Mouse (Mus musculus) heart, postnatal 36 days (tissue): ENCODE results near the gene Cnih1. TPM values are rescaled to one million over a fixed set of nuclear protein-coding genes. Genes with fewer than 3 reads are reported as not detected.
"Not testable (repeated sequence)": the region's sequence is repeated elsewhere in the genome, so short reads cannot be mapped to it uniquely, and the experiment has no call there.

Source experiments
- DNase-seq, 2 experiments: peaks; one replicate each; pipeline ENCODE4 v3.0.0; 2021 to 2022
- intact Hi-C: fragments of 180-260 bp; cut with DNase I; formaldehyde crosslinking; loops from one replicate; pipeline ENCODE4 v1.15.1; 2025
- total RNA-seq, 2 experiments: library from RNA; stranded (reverse); gene quantifications; 2 replicates each; pipeline ENCODE4 v1.2.3; 2021

Gene Cnih1
- total RNA-seq, 2 experiments from 2014 or later, result 51.1 to 51.7 TPM

DNA sequence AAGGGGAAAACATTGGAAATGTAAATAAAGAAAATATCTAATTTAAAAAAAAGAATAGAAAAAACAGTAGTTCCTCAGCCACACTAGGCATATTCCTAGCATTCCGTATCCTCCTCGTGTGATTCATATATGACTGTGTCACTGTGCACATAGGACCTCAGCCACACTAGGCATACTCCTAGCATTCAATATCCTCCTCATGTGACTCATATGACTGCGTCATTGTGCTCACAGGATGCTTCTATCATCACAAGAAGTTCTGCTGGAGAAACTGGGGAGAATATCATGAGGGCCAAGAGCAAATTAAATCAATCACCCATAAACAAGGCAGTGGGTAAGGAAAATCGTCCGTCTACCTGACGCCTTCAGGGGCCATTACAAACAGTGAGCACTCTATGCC, 2.5 kb upstream of the Cnih1 start:
- intact Hi-C loops, result loop anchor here (2.0 kb wide), 1 partner anchor 28 kb away; no protein-coding TSS in a partner anchor
- no peak for DNase-seq

DNA sequence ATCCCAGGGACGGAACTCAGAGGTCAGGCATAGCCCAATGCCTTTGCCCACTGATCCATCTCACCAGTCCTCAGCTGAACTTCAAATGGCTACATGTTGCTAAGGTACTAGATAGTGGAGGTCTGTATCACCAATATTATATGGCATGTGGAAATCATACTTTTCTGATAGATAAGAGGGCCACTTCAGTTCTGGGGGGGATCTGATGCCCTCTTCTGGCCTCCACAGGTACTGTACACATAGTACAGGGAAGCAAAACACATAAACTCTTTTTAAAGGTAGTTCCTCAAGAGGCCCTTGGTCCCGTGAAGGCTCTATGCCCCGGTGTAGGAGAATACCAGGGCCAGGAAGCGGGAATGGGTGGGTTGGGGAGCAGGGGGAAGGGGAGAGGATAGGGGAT, 2.1 kb upstream of the Cnih1 start:
- DNase-seq, result no peak
- intact Hi-C loops, result loop anchor here (2.0 kb wide), 1 partner anchor 28 kb away; no protein-coding TSS in a partner anchor

DNA sequence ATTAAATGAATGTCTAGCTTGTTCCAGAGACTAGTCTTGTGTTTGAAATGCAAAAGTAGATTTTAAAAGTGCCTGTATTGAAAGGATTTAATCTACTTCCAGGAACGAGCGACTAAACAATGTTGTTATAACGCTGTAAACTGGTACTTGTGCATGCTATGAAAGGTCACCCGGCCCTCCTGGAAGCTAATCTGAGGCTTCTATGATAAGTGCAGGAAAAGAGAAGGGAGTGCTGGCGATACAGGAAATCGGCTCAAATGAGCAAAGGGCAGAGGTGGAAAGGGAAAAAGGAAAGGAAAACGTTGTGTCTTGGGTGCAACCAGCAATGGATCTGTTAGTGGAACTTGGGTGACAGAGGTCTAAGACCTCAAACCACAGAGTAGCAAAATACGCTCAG, 292 bp upstream of the Cnih1 start:
- DNase-seq, result no peak
- intact Hi-C loops, result no loop called here

DNA sequence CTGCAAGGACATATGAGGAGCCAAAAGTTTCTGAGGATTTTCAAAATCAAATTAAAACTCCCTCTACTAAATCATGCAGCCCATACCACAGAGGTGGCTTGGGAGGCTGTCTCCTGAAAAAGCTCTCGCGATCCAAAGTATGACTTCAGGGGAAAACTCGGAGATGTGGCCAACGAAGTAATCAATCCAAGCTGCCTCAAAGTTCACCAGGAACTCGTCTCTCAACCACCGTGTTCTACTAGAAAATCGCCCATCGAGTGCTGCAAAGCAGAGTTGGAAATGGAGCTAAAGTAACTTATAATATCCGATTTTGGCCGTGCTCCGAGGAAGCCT, 791 bp downstream of the Cnih1 start:
- intact Hi-C loops, result no loop called here

DNA sequence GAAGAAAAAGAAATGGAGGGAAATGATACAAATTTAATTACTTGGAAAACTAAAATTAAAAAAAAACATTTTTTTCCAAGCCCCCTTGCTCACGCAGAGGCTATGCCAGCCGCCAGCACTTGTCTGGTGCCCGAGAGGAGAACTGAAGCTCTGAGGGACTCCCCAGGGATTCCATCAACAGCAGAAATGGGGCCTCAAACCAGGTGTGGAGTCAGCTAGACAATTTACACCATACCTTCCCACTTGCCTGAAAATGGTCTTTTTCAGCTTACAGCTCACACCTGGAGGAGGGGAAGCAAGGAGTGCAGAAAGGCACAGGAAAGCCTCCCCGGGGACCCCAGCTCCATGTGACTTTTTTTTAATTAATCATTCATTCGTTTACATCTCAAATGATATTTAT, 3.0 kb downstream of the Cnih1 start:
- intact Hi-C loops, result no loop called here
- DNase-seq, result no peak

More for the DNA sequence above, 791 bp downstream of the Cnih1 start:
- no peak for DNase-seq

DNA sequence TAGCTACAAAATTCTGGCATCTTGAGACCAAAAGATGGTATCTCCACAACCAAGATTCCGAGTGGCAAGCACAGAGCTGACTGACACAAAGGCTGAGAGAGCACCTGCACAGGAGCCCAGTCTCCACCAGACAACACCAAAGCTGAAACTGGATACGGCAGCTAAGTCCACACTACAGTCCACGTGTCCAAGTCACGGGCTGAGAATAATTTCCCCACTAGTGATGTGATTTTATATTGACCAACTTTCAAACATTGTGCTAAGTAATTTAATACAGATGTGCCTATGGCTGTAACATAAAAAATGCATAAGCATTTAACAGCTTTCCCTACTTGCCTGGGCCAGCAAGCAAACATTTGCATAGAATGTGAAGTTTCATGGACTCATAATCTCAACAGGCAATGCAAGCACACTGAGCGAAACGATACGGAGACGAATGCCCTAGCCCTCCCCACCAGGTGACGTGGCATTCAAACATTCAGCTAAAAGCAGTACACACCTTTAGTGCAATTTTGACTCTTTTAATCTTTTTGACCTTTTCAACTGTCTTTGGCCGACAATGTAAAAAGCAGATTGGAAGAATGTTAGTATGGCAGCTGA, 4.8 kb downstream of the Cnih1 start:
- no peak for DNase-seq
- intact Hi-C loops, result no loop called here

DNA sequence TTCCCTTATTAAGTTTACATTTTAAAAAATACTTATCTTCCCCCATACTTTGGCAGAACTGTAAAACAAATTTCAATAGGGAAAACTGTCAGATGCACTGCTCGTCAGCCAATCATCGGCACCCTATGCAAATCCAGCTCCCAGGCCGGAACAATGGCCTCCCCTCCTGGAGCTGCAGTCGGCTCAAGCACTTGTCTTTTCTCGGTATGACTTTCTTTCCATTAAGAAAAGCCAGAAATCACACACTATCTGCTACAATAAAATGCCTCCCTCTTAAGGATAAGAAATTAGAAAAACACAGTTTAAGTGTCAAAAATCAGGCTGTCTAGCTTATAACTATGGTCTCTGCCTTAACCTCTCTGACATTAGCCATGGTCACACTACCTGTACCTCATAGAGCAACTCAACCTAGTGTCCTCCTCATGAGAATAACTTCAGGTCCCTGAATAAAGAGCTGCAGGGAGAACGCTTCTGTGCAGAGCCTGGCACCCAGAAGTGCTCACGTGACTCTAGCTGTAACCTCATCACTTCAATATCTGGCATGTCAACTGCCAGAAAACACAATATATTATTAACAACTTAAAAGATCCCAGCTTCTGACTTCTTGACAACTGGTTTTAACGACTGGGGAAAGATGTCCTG, 5.9 kb downstream of the Cnih1 start:
- DNase-seq, result no peak
- intact Hi-C loops, result no loop called here

DNA sequence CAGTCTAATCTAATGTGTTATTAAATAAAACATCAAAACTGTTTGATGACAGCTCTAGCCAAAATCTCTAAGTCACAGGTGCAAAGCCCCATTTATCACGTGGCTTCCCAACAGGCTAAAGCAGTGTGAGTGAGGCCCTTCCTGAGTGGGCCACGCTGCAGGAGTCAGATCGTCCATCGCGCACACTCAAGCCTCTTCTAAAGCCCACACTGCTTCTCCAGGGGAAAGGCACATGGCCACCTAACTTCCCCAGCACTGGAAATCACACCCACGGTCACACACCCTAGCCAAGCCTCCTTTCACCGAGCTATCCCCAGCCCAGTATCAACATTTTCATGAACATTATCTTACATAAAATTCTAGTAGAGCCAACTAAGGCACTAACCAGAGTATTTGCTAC, 7.1 kb downstream of the Cnih1 start:
- DNase-seq, result no peak
- intact Hi-C loops, result no loop called here

DNA sequence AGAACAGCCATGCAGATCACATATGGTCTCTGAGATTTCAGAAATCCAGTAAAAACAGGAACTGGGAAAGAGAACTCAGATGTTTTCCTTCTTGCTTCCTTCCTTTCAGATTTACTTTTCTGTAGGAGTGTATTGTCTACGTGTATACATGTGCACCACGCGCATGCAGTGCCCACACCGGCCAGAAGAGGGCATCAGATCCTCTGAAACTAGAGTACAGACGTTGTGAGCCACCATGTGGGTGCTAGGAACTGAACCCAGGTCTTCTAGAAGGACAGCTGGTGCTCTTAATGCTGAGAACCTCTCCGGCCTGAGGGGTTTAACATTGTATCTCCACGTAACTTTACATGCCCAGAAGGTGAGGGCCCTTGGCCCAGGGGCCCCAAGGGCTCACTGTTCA, 9.0 kb downstream of the Cnih1 start:
- no peak for DNase-seq
- intact Hi-C loops, result no loop called here

DNA sequence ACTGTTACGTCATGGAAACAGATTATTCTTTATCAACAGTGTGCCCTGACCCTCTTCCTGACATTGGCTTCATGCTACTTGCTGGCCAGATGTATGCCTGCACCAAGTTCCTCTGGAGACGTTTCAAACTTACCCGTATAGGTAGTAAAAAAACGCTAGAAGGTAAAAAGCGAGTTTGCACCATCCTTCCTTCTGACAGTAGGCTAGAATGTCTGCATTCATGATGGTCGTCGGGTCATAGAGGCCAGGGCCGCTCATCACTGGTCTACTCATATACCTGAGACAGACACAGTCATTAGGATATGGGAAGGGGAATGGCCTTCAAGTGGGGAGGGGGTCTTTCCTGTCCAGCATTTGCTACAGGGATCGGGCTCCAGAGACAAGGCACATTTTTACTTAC, 9.5 kb downstream of the Cnih1 start:
- no peak for DNase-seq
- intact Hi-C loops, result no loop called here

DNA sequence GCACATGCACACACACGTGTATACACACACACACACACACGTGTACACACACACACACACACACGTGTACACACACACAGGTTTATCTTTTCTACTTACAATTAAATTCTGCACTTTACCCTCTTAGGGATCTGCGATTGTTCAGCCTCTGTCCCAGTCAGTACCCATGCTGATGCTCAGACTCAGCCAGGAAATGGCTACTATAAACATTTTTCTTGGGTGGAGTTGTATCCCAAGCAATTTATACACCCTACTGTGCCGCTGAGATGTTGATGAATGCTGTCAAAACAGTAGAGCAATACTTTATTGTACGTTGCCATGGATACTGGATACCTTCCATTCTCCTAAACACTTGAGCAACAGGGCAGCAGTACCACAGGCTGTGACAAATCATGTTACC, 18.2 kb downstream of the Cnih1 start:
- intact Hi-C loops, result no loop called here
- no peak for DNase-seq

DNA sequence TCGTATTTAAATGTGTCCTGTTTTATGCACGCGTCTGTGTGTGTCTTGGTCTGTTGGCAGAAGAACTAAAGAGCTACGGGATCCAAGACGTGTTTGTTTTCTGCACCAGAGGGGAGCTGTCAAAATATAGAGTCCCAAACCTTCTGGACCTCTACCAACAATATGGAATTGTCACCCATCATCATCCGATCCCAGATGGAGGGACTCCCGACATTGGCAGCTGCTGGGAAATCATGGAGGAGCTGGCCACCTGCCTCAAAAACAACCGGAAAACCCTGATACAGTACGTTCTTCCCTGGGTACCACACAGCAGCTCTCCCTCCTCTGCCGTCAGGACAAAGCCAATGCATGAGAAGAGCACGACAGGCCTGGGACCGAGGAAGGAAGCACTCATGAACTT, 21.1 kb downstream of the Cnih1 start:
- intact Hi-C loops, result no loop called here
- DNase-seq, result no peak

DNA sequence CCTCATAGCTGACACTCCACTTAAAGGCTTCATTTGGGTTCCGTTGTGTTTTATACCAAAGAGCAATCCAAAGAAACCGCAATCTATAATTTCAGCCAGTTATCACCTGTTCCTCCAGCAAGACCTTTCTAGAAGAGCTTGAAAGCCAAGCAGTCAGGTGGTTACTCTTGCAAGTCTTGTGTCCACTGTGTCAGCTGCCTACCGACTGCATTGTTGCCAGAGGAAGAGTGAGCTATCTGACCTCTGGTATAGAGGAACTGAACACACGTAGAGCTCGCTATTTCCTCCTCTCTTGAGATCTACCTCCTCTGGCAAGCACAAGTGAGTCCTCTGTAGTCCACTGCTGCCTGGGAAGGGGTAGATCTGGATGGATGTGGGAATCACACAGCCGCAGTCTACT, 27.0 kb downstream of the Cnih1 start:
- no peak for DNase-seq
- intact Hi-C loops, result no loop called here

DNA sequence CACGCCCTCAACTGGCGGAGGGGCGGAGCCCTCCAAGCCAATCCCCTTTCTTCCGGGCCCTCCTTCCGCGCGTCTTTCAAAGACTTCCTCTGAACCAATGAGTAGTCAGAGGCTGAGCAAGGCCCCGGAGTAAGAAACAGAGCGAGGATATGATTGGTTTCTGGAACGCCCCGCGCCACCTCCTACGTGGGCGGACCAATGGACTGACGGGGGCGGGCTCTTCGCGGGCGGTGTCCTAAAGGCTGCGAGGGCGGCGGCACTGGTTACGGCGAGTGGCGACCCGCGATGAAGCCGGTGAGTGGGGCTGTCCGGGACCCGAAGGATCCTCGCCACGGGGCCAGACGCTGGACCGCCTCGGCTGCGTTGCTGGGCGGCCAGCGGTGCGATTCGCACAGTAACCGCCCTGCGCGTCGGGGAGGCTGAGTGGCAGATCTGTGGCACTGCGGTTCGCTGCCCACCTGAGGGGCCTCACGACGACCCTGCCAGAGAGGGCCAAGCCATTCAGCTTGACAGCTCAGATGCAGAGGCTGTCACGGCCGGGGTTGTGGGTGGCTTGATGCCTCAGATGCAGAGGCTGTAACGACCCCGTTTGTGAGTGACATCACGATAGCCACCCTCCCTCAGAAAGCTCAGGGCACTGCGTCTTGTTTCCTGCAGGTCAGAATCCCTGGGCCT, 27.7 kb downstream of the Cnih1 start, which contains the start of gene Cdkn3:
TSS of gene Cdkn3 (plus strand) at position 187 of the 675 bp plus-strand sequence.
- peak; percentile 90 to 91 for DNase-seq
- intact Hi-C loops, result no loop called here

DNA sequence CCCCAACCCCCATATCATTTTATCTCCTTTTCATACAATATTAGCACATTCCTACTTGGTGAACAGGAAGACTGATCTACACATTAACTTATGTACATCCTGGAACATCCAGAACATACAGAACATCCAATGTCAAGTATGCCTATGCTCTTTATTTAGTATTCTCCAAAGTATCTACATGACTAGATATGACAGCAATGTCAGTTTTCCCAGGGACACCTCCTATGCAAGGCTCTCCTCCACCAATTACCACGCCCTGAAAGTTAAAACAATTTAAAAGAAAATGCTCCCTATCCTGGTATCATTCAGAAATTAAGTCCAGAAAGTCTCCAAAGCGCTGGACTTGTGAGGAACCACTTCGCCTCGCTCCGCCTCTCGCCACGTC, 28.2 kb downstream of the Cnih1 start:
- DNase-seq, result no peak
- intact Hi-C loops, result no loop called here

DNA sequence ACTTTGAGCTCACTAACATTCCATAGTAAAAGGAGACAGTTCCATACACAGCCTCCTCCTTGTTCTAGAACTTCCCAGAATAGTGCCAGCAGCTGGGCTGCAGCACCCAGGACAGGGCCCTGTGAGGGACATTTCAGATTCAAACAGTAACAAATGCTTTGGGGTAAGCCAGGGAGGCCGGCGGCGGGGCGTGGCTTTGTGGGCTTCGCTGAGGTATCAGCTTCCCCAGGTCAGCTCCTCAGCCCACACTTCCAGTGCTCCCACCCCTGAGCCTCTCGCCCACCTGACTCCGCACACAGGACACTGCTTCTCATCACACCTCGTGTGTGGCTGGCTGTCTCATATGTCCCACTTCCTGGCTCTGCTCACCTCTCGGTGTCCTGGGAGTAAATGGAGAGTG, 30.5 kb downstream of the Cnih1 start:
- no peak for DNase-seq
- intact Hi-C loops, result no loop called here

DNA sequence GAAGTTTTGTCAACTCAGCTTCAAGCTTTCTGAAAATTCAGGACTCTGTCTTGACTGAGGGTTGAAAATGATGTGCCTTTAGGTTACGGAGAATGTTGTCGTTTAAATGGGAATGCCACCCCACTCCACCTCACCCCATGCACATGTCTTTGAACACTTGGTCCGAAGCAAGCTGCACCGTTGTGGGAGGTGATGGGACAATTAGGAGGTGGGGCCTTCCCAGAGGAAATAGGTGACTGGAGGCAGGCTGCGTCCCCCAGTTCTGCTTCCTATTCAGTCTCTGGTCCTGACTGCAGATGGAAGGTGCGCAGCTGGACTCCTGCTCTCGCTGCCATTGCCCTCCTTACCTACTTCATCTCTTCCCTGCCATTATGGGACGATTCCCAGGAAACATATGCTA, 32.4 kb downstream of the Cnih1 start:
- intact Hi-C loops, result no loop called here
- no peak for DNase-seq

DNA sequence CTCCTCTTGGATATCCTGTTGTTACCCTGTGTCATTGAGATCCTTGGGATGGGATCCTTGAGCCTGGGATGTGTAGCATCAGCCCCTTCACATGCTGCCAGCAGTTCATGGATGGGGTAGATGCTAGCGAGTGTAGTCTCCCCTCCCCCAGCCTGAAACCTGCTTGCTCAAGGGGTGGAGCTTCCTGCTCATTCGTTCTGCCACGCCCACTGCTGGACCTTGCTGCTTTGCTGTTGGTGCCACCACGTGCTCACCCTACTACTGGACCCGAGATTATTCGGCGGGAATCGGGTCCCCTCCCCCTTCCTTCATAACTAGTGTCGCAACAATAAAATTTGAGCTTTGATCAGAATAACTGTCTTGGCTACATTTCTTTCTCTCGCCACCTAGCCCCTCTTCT, 33.8 kb downstream of the Cnih1 start:
- DNase-seq, intact Hi-C loops: not testable (repeated sequence)

DNA sequence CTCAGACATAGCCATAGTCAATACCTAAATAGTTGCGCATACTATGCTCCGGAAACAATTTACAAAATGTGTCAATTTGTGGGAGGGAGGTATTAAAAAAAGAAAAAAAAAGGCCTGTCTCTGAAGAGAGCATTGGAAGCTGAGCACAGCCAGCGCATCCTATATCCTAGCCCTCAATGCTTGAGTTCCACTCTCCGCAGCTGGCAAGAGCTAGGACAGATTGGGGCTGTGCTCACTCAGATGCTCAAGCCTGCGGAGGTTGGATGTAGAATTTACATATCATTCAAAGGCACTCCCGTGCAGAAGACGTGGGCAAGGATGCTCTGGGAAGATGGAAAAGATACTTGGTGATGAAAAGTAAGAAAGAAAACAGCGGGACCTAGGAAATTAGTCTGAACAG, 42.8 kb downstream of the Cnih1 start:
- no peak for DNase-seq
- intact Hi-C loops, result no loop called here

DNA sequence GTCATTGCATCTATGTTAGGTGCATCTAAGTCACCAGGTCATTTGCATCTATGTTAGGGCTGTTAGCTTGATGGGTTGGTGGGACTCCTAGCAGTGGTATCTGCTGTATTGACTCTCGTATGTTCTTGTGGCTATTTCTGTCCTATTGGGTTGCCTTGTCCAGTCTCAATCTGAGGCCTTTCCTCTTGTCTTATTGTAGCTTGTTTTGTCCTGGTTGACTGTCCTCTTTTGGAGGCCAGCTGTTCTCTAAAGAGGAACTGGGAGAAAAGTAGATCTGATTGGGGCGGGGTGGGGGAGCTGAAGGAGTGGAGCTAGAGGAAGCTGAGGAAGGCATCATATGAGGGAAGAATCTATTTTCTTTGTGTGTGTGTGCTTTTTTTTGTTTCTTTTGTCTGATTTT, 45.5 kb downstream of the Cnih1 start:
- DNase-seq, result no peak
- intact Hi-C loops, result no loop called here

DNA sequence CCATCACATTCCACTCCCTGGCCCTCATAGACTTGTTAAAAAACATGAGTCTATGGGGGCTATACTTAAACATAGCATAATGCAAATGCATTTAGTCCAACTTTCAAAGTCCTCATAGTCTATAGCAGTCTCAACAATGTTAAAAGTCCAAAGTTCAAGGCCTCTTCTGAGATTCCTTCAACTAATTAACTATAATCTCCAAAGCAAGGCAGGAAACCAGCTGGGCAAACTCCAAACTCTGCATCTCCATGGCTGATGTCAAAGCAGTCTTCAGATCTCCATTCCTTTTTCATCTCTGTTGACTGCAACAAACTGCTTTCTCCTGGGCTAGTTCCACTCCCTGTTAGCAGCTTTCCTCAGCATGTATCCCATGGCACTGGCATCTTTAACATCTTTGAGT, 50.9 kb downstream of the Cnih1 start:
- intact Hi-C loops, DNase-seq: not testable (repeated sequence)

DNA sequence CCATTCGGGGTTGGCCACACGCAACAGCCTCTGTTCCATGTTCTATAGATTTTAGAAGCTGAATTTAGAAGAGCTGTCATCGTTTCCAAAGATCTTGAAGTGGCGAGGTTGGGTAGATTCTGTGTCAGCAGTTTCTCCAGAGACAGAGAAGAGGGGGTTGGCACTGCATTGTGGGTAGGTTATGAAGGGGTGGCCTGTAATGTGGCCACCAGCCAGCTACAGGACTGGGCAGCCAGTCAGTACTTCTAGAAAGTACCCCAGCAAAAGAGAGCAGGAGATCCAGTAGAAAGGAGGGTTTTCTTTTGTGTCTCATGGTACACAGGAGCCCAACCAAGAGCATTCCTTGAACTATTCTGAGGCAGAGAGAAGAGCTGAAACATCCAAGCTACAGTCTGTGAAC, 51.8 kb downstream of the Cnih1 start:
- intact Hi-C loops, result no loop called here
- no peak for DNase-seq
